Mouse (Mus musculus) forebrain, embryonic 10.5 days (tissue): Measurements from ENCODE around the gene Fam129a. TPM values are rescaled to one million over a fixed set of nuclear protein-coding genes. Genes with fewer than 3 reads are reported as not detected.
"Not testable (repeated sequence)": the region's sequence is repeated elsewhere in the genome, so short reads cannot be mapped to it uniquely, and the experiment has no call there.

Experiments used
- DNase-seq: peaks from one replicate; pipeline ENCODE4 v3.0.0-alpha.2; 2017; ENCODE audit warnings: low spot score; ENCODE audit errors: extremely low spot score
- H3K27ac ChIP-seq: fragments of 300-500 bp; sonication (generic); 2 replicates; pipeline ENCODE4 v1.5.1; 2016; ENCODE audit warnings: mild to moderate bottlenecking
- H3K27me3 ChIP-seq: fragments of 300-500 bp; sonication (generic); 2 replicates; pipeline ENCODE4 v1.6.1; 2016; ENCODE audit warnings: mild to moderate bottlenecking; ENCODE audit not compliant: poor library complexity, severe bottlenecking
- H3K36me3 ChIP-seq: fragments of 300-500 bp; sonication (generic); replicated peaks from 2 replicates; pipeline ENCODE4 v1.6.1; 2016; ENCODE audit warnings: mild to moderate bottlenecking, moderate library complexity
- H3K4me1 ChIP-seq: fragments of 300-500 bp; sonication (generic); 2 replicates; pipeline ENCODE4 v1.6.1; 2016
- H3K4me3 ChIP-seq: fragments of 300-500 bp; sonication (generic); 2 replicates; pipeline ENCODE4 v1.5.1; 2016; ENCODE audit warnings: mild to moderate bottlenecking, moderate library complexity
- H3K9me3 ChIP-seq: fragments of 300-500 bp; sonication (generic); 2 replicates; pipeline ENCODE4 v1.6.1; 2016; ENCODE audit warnings: mild to moderate bottlenecking, moderate library complexity
- WGBS: fragments of 180-500 bp; shearing (Covaris S2); methylation state at CpG from one replicate; pipeline ENCODE4 v1.1.7; 2016; 5-methylcytosine and 5-hydroxymethylcytosine counted together
- polyA plus RNA-seq: library from polyadenylated mRNA; unstranded; fragments of >200 nt; fragmentation: Nextera tagmentation; extraction: Ambion mirVana; gene quantifications from 2 replicates; pipeline ENCODE4 v1.2.1, GENCODE M21; 2016

Fam129a gene
- polyA plus RNA-seq, 1 experiment from 2014 or later = 0.46 TPM

DNA sequence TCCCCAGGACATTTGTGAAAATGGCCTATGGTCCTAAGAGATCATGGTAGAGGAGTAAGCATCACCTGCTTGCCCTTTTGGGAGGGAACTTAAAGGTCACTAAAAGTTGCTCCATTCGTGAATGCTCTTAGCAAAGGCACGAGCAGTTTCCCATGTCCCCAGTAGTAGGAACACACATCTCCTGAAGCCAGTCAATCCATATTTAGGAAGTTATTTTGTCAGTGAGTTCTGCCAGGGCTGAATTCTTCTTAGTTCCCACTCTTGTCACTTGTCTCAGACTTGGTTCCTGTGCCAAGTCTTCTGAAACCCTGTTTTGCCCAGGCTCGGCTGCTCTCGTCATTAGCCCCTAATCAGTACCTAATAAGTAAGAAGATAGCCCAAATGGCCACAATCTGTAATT lies 23.9 kb downstream of the Fam129a start:
- H3K27me3 ChIP-seq = no peaks in the 10 kb centered on the region
- H3K4me3 ChIP-seq = no peak overlapping the region
- 89% methylated on average over 4 of the region's 4 CpGs for WGBS
- H3K4me1 ChIP-seq = peaks cover 9% of the 10 kb centered on the region; the same call in 1 of the 2 replicates
- H3K36me3 ChIP-seq = no peaks in the 10 kb centered on the region
- no peaks in the 10 kb centered on the region for H3K9me3 ChIP-seq
- no peak for DNase-seq
- no peak overlapping the region for H3K27ac ChIP-seq

DNA sequence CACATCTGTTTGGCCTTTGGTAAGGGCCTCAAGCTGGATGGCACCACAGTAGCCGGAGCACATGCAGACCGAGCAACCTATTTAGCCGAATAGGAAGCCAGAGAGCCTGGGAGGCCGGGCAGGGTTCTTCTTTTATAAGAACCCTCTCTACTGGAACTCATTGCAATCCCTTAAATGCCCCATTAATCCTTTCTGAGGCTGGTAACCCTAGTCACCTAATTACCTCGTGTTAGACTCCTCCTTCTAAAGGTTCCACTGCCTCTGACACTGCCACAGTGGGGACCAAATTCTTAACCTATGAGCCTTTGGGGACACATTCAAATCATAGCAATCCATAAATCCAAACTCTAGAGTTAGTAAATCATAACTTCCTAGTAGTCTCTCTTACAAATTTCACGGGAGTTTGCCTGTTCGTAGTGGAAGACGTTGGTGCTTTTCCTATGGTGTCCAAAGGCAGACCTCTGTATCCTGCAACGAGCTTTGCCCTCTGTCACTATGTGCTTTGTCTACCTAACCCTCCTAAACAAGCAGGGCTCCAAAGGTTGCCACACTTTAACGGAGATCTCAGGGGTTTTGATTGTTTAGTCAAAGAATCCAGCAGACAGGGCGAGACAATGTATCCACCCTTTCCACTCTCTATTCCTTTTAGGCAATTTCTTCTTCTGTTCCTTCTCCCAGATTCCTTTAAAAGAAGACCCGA lies 24.8 kb downstream of the Fam129a start:
- no peak overlapping the region for H3K27ac ChIP-seq
- H3K36me3 ChIP-seq = no peaks in the 10 kb centered on the region
- no peak overlapping the region for H3K4me3 ChIP-seq
- H3K27me3 ChIP-seq = no peaks in the 10 kb centered on the region
- WGBS = 39% methylated on average over 12 of the region's 12 CpGs
- peaks cover 9% of the 10 kb centered on the region; the same call in 1 of the 2 replicates for H3K4me1 ChIP-seq
- DNase-seq = no peak
- H3K9me3 ChIP-seq = no peaks in the 10 kb centered on the region

DNA sequence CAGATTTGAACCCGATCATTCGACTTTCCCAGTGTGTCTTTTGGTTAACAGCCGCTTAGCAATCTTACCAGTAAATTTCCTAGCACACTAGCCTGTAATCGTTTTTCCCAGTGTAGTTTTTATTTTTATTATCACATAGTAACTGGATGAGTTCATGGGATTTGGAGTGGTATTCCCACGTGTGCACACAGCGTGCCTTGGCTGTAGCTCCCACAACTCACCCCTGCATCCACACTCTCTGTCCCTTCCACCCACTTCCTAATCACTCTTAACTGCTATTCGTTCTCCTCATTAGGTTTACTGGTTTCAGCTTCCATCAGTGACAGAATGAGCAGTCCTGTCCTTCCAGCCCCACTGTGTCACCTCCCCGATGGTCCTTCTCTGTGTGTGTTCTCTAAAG lies 25.6 kb downstream of the Fam129a start:
- Histone ChIP-seq H3K27me3 (no peaks in the 10 kb centered on the region), H3K4me3 (no peak overlapping the region), H3K4me1 (peaks cover 9% of the 10 kb centered on the region; the same call in 1 of the 2 replicates), H3K36me3 (no peaks in the 10 kb centered on the region), H3K27ac (no peak overlapping the region), H3K9me3 (no peaks in the 10 kb centered on the region)
- 69% methylated on average over 8 of the region's 8 CpGs for WGBS
- DNase-seq = no peak

DNA sequence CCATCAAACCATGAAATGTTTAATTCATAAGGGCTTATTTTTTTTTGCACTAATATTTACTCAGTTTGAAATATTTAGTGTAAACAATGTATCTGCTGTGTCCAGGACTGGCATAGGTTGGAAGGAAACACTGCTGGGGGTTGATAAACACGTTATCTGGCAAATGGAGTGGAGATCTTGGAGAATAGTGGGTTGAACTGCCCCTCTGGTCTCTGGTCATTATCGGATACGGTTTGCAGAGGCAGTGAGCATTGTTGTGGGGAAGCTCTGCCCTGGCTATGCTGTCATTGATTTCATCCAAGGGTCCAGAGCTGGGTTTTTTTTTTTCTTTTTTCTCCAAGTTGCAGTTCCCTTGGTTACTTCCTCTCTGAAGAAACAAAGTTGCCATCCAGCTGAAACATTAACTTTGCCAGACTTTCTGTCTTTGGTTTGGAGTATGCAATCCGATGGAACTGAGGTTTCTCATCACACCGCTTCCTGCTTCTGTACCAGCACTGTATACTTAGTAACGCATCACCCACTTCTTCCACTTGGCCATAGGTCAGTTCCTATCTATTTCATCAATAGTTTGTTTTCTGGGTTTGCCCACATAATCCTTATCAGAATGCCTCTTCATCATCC lies 26.8 kb downstream of the Fam129a start:
- no peaks in the 10 kb centered on the region for H3K9me3 ChIP-seq
- H3K36me3 ChIP-seq = no peaks in the 10 kb centered on the region
- no peak for DNase-seq
- peaks cover 9% of the 10 kb centered on the region; the same call in 1 of the 2 replicates for H3K4me1 ChIP-seq
- H3K4me3 ChIP-seq = no peak overlapping the region
- 84% methylated on average over 6 of the region's 6 CpGs for WGBS
- H3K27ac ChIP-seq = no peak overlapping the region
- no peaks in the 10 kb centered on the region for H3K27me3 ChIP-seq

DNA sequence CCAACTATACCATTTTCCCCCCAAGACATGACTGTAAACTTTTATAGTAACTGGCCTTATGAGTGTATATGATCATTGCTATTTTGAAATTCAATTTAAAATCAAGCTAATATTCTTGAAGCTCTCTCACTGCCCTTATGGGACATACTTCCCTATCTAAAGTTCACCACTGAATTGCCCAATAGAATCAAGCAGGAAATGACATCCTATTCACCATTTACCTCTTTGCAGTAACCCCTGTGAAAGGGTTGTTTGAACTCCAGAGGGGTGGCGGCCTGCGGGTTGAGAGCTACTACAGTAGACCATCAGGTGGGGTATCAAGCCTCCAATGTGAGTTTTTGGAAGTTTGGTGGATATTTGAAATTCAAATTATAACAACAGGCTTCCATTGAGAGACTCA lies 27.9 kb downstream of the Fam129a start:
- peaks cover 9% of the 10 kb centered on the region; the same call in 1 of the 2 replicates for H3K4me1 ChIP-seq
- no peak for DNase-seq
- H3K4me3 ChIP-seq = no peak overlapping the region
- H3K27me3 ChIP-seq = no peaks in the 10 kb centered on the region
- no peaks in the 10 kb centered on the region for H3K9me3 ChIP-seq
- no peak overlapping the region for H3K27ac ChIP-seq
- 98% methylated on average over 2 of the region's 2 CpGs for WGBS
- H3K36me3 ChIP-seq = no peaks in the 10 kb centered on the region

DNA sequence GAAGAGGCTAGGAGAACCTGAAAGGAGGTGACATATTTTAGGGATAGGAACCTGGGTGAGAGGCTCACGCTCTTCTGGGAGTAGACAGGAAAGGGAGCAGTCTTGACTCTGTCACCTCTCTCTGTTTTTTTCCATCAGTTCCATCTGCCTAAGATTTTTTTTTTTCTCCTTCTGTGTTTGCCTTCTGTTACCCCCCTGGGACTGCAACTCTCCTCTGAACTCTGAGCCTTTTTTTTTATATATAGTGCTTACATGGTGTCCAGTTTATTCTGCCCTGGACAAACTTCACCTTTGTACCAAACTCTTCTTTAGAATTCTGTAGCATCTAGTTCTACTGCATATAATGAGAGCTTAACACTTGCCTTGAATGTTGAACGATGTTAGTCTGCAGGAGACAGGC lies 33.3 kb downstream of the Fam129a start:
- no peaks in the 10 kb centered on the region for H3K9me3 ChIP-seq
- H3K4me1 ChIP-seq = no peaks in the 10 kb centered on the region
- 84% methylated on average over 2 of the region's 2 CpGs for WGBS
- no peak for DNase-seq
- no peak overlapping the region for H3K27ac ChIP-seq
- no peaks in the 10 kb centered on the region for H3K36me3 ChIP-seq
- H3K27me3 ChIP-seq = no peaks in the 10 kb centered on the region
- H3K4me3 ChIP-seq = no peak overlapping the region

DNA sequence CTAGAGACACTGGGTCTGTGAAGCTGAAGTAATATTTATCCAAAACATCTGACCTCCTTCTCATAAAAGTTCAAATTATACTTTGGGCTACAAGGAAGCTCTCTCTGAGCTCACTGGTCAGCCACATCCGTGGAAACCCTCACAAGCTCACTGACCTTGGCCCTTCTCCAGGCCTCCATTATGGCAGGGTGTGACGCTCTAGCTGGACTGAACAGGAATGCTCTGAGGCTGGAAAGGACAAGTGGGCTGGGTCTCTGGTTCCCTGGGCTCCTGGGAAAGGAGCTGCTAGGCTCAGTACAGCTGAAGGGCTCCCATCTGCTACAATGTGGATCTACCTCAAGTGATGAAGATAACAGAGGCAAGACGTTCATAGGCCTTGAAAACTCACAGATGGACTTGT lies 37.0 kb downstream of the Fam129a start:
- not testable (repeated sequence) for H3K36me3 ChIP-seq, H3K4me3 ChIP-seq, H3K4me1 ChIP-seq, H3K27ac ChIP-seq, DNase-seq, H3K27me3 ChIP-seq, H3K9me3 ChIP-seq
- WGBS = 81% methylated on average over 3 of the region's 3 CpGs

DNA sequence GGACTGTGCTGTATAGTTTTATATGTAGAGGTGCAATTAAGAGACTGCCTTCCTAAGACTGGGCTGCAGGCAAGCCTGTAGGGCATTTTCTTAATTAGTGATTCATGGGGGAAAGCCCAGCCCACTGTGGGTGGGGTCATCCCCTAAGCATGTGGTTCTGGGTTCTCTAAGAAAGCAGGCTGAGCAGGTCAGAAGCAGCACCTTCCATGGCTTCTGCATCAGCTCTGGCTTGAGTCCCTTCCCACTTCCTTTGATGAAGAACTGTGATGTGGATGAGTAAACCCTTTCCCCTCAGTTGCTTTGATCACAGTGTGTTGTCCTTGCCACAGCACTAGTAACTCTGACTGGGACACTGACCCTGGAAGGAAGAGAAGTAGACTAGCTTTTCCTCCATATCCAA lies 39.6 kb downstream of the Fam129a start:
- Histone ChIP-seq H3K27ac (no peak overlapping the region), H3K4me1 (no peaks in the 10 kb centered on the region), H3K36me3 (no peaks in the 10 kb centered on the region), H3K4me3 (no peak overlapping the region), H3K27me3 (no peaks in the 10 kb centered on the region), H3K9me3 (no peaks in the 10 kb centered on the region)
- no peak for DNase-seq

DNA sequence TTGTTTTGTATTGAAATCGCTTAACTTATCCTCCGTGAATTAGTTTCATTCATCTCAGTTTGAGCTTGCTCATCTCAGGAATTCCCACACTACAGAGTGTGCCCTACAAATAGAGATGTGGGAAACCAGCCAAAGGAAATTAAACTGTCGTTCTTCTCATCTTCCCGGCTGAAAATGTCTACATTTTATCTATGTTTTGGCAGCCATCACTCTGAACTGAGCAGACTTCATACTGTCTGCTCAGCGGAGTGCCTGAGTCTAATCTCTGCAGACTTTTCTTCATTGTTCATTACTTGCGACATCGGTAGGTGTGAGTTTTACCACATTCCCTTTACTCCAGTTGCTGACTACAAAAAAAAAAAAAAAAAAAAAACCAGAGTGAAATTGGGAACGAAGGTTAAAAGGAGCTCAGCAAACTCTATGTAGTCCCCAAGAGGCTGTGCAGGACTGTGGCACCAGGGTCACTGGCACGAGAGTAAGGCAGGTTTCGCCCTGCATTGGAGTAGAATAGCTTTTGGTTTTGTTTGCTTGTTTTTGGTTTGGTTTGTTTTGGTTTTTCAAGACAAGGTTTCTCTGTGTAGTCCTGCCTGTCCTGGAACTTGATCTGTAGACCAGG lies 43.4 kb downstream of the Fam129a start:
- 84% methylated on average over 10 of the region's 10 CpGs for WGBS
- Histone ChIP-seq H3K4me3 (no peak overlapping the region), H3K4me1 (no peaks in the 10 kb centered on the region), H3K36me3 (no peaks in the 10 kb centered on the region), H3K27me3 (no peaks in the 10 kb centered on the region), H3K27ac (no peak overlapping the region), H3K9me3 (no peaks in the 10 kb centered on the region)
- DNase-seq = no peak

DNA sequence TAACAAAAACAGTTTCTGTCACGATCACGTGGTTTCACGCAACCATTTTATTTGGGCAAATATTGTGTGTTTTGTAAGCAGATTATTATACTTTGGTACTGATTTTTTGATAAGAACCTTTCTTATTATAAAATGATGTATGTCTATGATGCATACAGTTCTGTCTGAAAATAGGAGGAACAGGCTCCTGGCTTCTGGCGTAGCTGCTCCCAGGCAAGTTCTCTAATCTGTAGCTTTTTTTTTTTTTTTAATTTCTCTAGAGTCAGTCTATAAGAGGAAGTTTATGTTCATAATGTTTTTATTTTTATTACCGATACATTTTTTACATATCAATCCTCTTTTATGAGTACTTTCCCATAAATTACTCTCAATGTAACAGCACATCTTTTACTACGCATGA lies 44.6 kb downstream of the Fam129a start:
- 97% methylated on average over 6 of the region's 6 CpGs for WGBS
- DNase-seq = no peak
- H3K4me1 ChIP-seq = no peaks in the 10 kb centered on the region

DNA sequence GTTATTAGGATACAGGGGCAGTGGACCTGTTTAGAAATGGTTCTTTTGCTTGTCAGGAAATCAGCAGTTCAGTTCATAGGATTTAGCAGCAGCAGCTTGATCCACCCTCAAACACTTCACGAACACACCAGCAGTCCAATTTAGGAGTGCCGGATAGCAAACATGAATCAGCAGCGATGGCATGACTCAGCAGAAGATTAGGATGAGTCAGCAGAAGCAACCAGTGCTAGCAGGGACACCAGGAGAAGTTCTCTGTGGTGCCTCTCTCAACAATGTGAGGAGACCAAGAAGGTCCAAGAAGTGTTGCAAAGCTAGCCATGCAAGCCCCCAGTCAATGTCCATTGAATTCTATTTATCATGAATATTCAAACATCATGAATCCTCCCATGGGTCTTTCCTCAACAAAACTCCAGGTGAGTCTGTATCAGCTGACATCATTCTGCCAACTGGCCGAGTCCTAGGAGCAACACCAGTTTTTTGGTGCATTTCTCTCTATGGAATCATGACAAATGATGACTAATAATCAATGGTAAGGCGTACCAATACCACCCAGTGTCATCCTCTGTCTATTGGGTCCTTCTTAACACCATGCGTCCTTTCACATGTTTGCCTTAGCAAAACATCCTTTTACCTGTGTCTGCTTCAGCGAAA lies 45.7 kb downstream of the Fam129a start:
- H3K27me3 ChIP-seq = no peaks in the 10 kb centered on the region
- WGBS = 84% methylated on average over 7 of the region's 7 CpGs

More for the DNA sequence above, 44.6 kb downstream of the Fam129a start:
- Histone ChIP-seq H3K4me3 (no peak overlapping the region), H3K36me3 (no peaks in the 10 kb centered on the region), H3K27ac (no peak overlapping the region), H3K27me3 (no peaks in the 10 kb centered on the region), H3K9me3 (no peaks in the 10 kb centered on the region)

DNA sequence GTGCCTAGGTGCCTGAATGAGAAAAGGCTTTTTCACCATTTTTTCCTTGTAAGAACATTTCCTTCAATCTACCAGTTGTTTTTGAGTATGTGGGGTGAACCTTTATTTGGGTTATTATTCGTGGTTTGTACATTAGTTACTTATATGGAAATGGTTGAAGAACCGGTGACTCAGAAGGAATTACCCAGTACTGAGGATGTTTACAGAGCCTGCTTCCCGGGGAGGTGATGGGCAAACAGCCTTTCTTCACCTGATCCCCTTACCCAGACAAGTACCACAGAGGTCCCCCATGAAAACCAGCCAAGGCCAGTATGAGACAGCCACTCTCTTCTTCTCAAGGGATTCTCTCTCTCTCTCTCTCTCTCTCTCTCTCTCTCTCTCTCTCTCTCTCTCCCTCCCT lies 47.3 kb downstream of the Fam129a start:
- no peak for DNase-seq
- no peaks in the 10 kb centered on the region for H3K9me3 ChIP-seq
- no peaks in the 10 kb centered on the region for H3K36me3 ChIP-seq
- no peak overlapping the region for H3K4me3 ChIP-seq
- 84% methylated on average over 3 of the region's 3 CpGs for WGBS
- H3K27me3 ChIP-seq = no peaks in the 10 kb centered on the region
- no peaks in the 10 kb centered on the region for H3K4me1 ChIP-seq
- H3K27ac ChIP-seq = no peak overlapping the region

More for the DNA sequence above, 45.7 kb downstream of the Fam129a start:
- no peak overlapping the region for H3K4me3 ChIP-seq
- no peak overlapping the region for H3K27ac ChIP-seq
- no peaks in the 10 kb centered on the region for H3K4me1 ChIP-seq
- H3K36me3 ChIP-seq = no peaks in the 10 kb centered on the region
- H3K9me3 ChIP-seq = no peaks in the 10 kb centered on the region
- DNase-seq = no peak

DNA sequence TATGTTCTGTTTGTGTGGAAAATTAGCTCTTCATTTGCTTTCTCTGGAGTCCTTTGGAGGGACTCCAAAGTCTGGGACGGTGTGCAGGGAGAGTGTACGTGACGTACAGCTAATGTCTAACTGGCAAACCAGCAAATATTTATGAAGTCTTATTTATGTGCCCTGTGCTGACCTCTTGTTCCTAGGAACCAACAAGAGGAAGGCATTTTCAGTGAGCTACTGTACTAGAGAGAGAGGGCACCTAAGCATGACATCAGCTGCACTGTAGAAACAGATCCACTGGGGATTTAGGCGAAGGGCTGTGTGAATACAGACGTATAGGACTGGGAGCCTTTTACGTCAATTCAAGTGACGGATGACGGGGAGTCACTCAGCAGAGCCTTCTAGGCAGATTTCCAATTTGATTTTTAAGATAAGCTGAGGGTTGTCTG lies 48.3 kb downstream of the Fam129a start:
- Histone ChIP-seq H3K27me3 (no peaks in the 10 kb centered on the region), H3K9me3 (no peaks in the 10 kb centered on the region), H3K4me3 (no peak overlapping the region), H3K4me1 (no peaks in the 10 kb centered on the region), H3K36me3 (no peaks in the 10 kb centered on the region), H3K27ac (no peak overlapping the region)
- no peak for DNase-seq
- 92% methylated on average over 8 of the region's 8 CpGs for WGBS
